Mouse (Mus musculus) heart, embryonic 12.5 days (tissue): ENCODE results near the gene St3gal6. TPM values are rescaled to one million over a fixed set of nuclear protein-coding genes. Genes with fewer than 3 reads are reported as not detected.

Experiments used
- ATAC-seq: fragments of 200-750 bp; cut with Nextera tagmentation; 2 replicates; pipeline ENCODE4 v1.8.0; 2017; ENCODE audit warnings: moderate TSS enrichment, moderate library complexity; ENCODE audit not compliant: insufficient number of reproducible peaks, low FRiP score
- H3K27ac ChIP-seq: fragments of 300-500 bp; sonication (generic); 2 replicates; pipeline ENCODE4 v1.5.1; 2016; ENCODE audit warnings: mild to moderate bottlenecking, moderate library complexity; ENCODE audit not compliant: poor library complexity, severe bottlenecking
- H3K27me3 ChIP-seq: fragments of 300-500 bp; sonication (generic); replicated peaks from 2 replicates; pipeline ENCODE4 v1.6.1; 2016; ENCODE audit warnings: mild to moderate bottlenecking, moderate library complexity
- H3K36me3 ChIP-seq: fragments of 300-500 bp; sonication (generic); 2 replicates; pipeline ENCODE4 v1.6.1; 2016; ENCODE audit warnings: mild to moderate bottlenecking, moderate library complexity
- H3K4me1 ChIP-seq: fragments of 300-500 bp; sonication (generic); replicated peaks from 2 replicates; pipeline ENCODE4 v1.6.1; 2016; ENCODE audit warnings: mild to moderate bottlenecking
- H3K4me2 ChIP-seq: fragments of 300-500 bp; sonication (generic); 2 replicates; pipeline ENCODE4 v1.6.1; 2016; ENCODE audit warnings: mild to moderate bottlenecking, moderate library complexity
- H3K4me3 ChIP-seq: fragments of 300-500 bp; sonication (generic); 2 replicates; pipeline ENCODE4 v1.5.1; 2016; ENCODE audit warnings: mild to moderate bottlenecking
- H3K9ac ChIP-seq: fragments of 300-500 bp; sonication (generic); 2 replicates; pipeline ENCODE4 v1.6.1; 2016; ENCODE audit warnings: mild to moderate bottlenecking, moderate library complexity
- H3K9me3 ChIP-seq: fragments of 300-500 bp; sonication (generic); replicated peaks from 2 replicates; pipeline ENCODE4 v1.6.1; 2016; ENCODE audit warnings: mild to moderate bottlenecking, moderate library complexity
- WGBS: fragments of 180-500 bp; shearing (Covaris S2); methylation state at CpG from one replicate; pipeline ENCODE4 v1.1.7; 2016; 5-methylcytosine and 5-hydroxymethylcytosine counted together
- polyA plus RNA-seq: library from polyadenylated mRNA; unstranded; fragments of >200 nt; fragmentation: Nextera tagmentation; extraction: Ambion mirVana; gene quantifications from 2 replicates; pipeline ENCODE4 v1.2.1, GENCODE M21; 2016

The St3gal6 gene
- polyA plus RNA-seq, 1 experiment from 2014 or later, result 18.2 TPM

- Histone ChIP-seq H3K27ac (0 out of 2 replicates have a peak overlapping the region, but pooled peaks have one; percentile 33), H3K4me1 (peaks cover 47% of the 10 kb centered on the region), H3K9ac (no peak overlapping the region), H3K9me3 (no peaks in the 10 kb centered on the region), H3K36me3 (peaks cover 44% of the 10 kb centered on the region), H3K4me3 (no peak overlapping the region), H3K27me3 (no peaks in the 10 kb centered on the region), H3K4me2 (no peak overlapping the region)
- ATAC-seq, result no peak
- 72% methylated on average over 5 of the region's 5 CpGs for WGBS
Observed at GRCm38 (mm10) chr16:58456445-58456844, 67.6 kb downstream of the St3gal6 start.

DNA sequence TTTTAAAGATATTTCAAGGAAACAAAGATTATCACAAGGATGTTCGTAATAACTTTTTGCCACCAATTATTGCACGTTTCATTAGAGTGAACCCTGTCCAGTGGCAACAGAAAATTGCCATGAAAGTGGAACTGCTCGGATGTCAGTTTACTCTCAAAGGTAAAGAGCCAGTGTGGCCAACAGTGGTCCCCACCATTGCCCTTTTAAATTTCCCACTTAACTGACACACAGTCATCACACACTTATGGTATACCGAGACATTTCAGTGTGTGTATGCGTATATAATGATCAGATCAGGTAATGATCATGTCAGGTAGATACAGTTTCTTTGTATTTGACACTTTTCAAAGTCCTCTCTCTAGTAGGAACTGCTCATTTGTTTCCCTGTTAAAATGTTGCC, 68.9 kb downstream of the St3gal6 start:
- H3K4me3 ChIP-seq, result no peak overlapping the region
- H3K27ac ChIP-seq, result no peak overlapping the region
- no peak for ATAC-seq

GRCm38 (mm10) chr16:58454617-58455016, 69.4 kb downstream of the St3gal6 start:
- WGBS, result 59% methylated on average over 8 of the region's 8 CpGs
- H3K4me3 ChIP-seq, result no peak overlapping the region
- peaks cover 52% of the 10 kb centered on the region for H3K36me3 ChIP-seq
- H3K4me2 ChIP-seq, result no peak overlapping the region
- peak overlapping the region; percentile 88 for H3K27ac ChIP-seq
- peak; percentile 56; the same call in 1 of the 2 replicates for ATAC-seq
- no peaks in the 10 kb centered on the region for H3K9me3 ChIP-seq
- H3K4me1 ChIP-seq, result peaks cover 35% of the 10 kb centered on the region
- H3K9ac ChIP-seq, result no peak overlapping the region
- no peaks in the 10 kb centered on the region for H3K27me3 ChIP-seq

More for the DNA sequence above, 68.9 kb downstream of the St3gal6 start:
- no peaks in the 10 kb centered on the region for H3K9me3 ChIP-seq
- H3K9ac ChIP-seq, result no peak overlapping the region
- H3K4me1 ChIP-seq, result peaks cover 39% of the 10 kb centered on the region
- H3K4me2 ChIP-seq, result no peak overlapping the region
- no peaks in the 10 kb centered on the region for H3K27me3 ChIP-seq
- peaks cover 47% of the 10 kb centered on the region for H3K36me3 ChIP-seq
- 78% methylated on average over 5 of the region's 5 CpGs for WGBS

- Histone ChIP-seq H3K36me3 (peaks cover 55% of the 10 kb centered on the region), H3K4me2 (no peak overlapping the region), H3K27me3 (no peaks in the 10 kb centered on the region), H3K4me3 (no peak overlapping the region), H3K4me1 (peaks cover 32% of the 10 kb centered on the region), H3K9ac (0 out of 2 replicates have a peak overlapping the region, but pooled peaks have one; percentile 7), H3K27ac (peak overlapping the region; percentile 88), H3K9me3 (no peaks in the 10 kb centered on the region)
- peak; percentile 58 for ATAC-seq
Observed at GRCm38 (mm10) chr16:58453820-58454219, 70.2 kb downstream of the St3gal6 start.

DNA sequence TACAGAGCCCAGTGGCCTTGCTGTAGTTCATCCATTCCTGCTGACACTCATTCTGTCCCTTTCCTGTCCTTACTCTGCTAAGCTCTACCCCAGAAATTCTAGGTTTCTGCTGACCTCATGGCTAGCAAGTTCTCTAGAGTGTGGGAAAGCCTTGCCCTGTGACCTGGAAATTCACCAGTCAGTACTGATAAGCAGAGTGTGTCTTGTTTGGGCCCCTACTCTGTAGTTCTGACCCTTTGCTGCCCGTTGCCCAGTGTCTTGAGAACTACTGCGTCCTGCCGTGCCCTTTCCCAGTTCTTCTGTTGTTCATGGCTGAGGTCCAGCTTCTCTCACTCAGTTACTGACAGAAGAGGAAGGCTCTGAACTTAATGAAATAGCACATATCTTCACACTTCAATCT, 70.9 kb downstream of the St3gal6 start:
- Histone ChIP-seq H3K27me3 (no peaks in the 10 kb centered on the region), H3K4me3 (no peak overlapping the region), H3K9ac (no peak overlapping the region), H3K27ac (peak overlapping the region; percentile 88), H3K36me3 (peaks cover 55% of the 10 kb centered on the region), H3K4me2 (no peak overlapping the region), H3K9me3 (no peaks in the 10 kb centered on the region), H3K4me1 (peaks cover 32% of the 10 kb centered on the region)
- WGBS, result 27% methylated on average over 3 of the region's 3 CpGs
- peak; percentile 89 for ATAC-seq

DNA sequence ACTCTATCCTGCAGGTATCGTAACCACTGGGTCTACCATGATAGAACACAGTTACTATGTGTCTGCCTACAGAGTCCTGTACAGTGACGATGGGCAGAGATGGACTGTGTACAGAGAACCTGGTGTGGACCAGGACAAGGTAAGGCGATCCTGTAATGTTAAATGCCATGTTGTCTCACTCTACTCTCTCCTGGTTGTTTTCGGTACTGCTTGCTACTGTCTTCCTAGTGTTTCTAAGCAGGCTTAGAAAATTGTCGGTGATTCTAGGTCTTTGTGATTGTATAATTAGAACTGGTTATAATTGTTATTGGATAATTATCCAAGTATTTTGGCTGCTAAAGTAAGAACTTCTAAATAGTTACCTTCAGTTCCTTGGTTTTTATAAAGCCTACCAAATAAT, 72.4 kb downstream of the St3gal6 start:
- no peak overlapping the region for H3K4me2 ChIP-seq
- 93% methylated on average over 5 of the region's 5 CpGs for WGBS
- H3K4me3 ChIP-seq, result no peak overlapping the region
- peaks cover 52% of the 10 kb centered on the region for H3K36me3 ChIP-seq
- H3K27me3 ChIP-seq, result no peaks in the 10 kb centered on the region
- peaks cover 20% of the 10 kb centered on the region for H3K4me1 ChIP-seq
- no peak for ATAC-seq
- no peak overlapping the region for H3K9ac ChIP-seq
- H3K9me3 ChIP-seq, result no peaks in the 10 kb centered on the region
- H3K27ac ChIP-seq, result no peak overlapping the region

- H3K4me1 ChIP-seq, result peaks cover 20% of the 10 kb centered on the region
Observed at GRCm38 (mm10) chr16:58450648-58451047, 73.4 kb downstream of the St3gal6 start.

GRCm38 (mm10) chr16:58449073-58449472, 75.0 kb downstream of the St3gal6 start:
- ATAC-seq, result no peak
- H3K27me3 ChIP-seq, result no peaks in the 10 kb centered on the region
- WGBS, result 85% methylated on average over 4 of the region's 4 CpGs
- peaks cover 21% of the 10 kb centered on the region for H3K4me1 ChIP-seq
- no peaks in the 10 kb centered on the region for H3K9me3 ChIP-seq
- no peak overlapping the region for H3K4me2 ChIP-seq
- H3K36me3 ChIP-seq, result peaks cover 46% of the 10 kb centered on the region
- H3K27ac ChIP-seq, result no peak overlapping the region
- H3K9ac ChIP-seq, result no peak overlapping the region
- H3K4me3 ChIP-seq, result no peak overlapping the region

More at GRCm38 (mm10) chr16:58450648-58451047, 73.4 kb downstream of the St3gal6 start:
- 44% methylated on average over 6 of the region's 6 CpGs for WGBS
- no peak overlapping the region for H3K9ac ChIP-seq
- ATAC-seq, result no peak
- peaks cover 48% of the 10 kb centered on the region for H3K36me3 ChIP-seq
- no peak overlapping the region for H3K4me2 ChIP-seq
- H3K4me3 ChIP-seq, result no peak overlapping the region
- no peaks in the 10 kb centered on the region for H3K9me3 ChIP-seq
- no peaks in the 10 kb centered on the region for H3K27me3 ChIP-seq
- no peak overlapping the region for H3K27ac ChIP-seq

DNA sequence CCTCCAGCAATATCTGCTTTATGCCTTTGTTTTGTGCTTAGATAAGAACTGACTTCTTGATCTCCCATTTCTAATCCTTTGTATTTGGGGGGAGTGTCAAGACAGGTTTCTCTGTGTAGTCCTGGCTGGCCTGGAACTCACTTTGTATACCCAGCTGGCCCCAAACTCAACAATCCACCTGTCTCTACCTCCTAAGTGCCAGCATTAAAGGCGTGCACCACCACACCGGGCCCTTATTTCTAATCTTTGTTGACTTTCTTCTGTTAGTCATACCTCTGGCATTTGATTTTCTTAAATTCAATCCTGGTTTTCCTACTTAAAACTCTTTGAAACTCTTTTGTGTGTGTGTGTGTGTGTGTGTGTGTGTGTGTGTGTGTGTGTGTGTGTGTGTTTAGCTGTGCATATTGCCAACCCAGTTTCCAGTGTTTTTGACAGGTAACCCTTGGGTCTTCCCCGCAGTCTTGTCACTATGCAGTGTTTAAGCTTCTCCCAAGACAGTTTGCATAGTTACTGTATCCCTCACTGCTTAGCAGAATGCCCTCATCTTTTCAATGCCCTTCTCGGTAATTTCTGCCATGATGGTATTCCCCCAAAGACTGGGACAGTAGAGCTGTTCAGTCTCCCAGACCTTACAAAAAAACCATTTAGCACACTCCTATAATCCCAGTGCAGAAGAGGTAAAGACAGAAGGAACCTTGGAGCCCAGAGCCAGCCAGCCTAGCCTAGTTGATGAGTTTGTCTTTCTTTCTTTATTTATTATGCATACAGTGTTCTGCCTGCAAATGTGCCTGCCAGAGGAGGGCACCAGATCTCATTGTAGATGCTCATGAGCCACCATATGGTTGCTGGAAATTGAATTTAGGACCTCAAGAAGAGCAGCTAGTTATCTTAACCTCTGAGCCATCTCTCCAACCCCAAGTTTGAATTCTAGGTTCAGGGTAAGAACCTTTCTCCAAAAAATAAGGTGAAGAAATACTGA, 77.5 kb downstream of the St3gal6 start:
- 86% methylated on average over 4 of the region's 4 CpGs for WGBS
- Histone ChIP-seq H3K27ac (no peak overlapping the region), H3K36me3 (peaks cover 40% of the 10 kb centered on the region), H3K4me3 (no peak overlapping the region), H3K4me1 (0 out of 2 replicates have a peak, but pooled peaks cover 2% of the 10 kb centered on the region), H3K9ac (no peak overlapping the region), H3K9me3 (no peaks in the 10 kb centered on the region), H3K4me2 (no peak overlapping the region), H3K27me3 (no peaks in the 10 kb centered on the region)
- ATAC-seq, result no peak

DNA sequence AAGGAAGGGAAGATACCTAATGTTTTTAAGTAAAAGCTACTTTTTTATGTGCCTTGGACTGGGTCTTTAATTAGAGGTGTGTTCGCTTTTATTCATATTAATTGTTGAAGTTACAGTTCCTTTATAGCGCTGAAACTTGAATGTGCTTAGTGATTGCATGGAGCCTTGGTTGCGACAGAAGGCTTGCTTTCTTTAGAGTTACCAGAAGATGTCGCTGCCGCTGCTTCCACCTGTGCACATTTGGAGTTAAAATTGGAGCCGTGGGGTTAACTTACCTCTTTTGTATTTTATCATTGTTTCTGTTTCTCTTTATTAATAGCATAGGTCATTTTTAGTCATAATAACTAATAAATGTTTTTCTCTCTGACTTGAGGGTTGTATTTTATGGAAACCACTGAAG, 79.3 kb downstream of the St3gal6 start:
- ATAC-seq, result no peak
- H3K9ac ChIP-seq, result no peak overlapping the region
- WGBS, result 64% methylated on average over 6 of the region's 6 CpGs
- peaks cover 31% of the 10 kb centered on the region for H3K36me3 ChIP-seq
- H3K4me3 ChIP-seq, result no peak overlapping the region
- no peak overlapping the region for H3K27ac ChIP-seq
- no peaks in the 10 kb centered on the region for H3K9me3 ChIP-seq
- 0 out of 2 replicates have a peak, but pooled peaks cover 2% of the 10 kb centered on the region for H3K4me1 ChIP-seq
- H3K4me2 ChIP-seq, result no peak overlapping the region
- H3K27me3 ChIP-seq, result no peaks in the 10 kb centered on the region

DNA sequence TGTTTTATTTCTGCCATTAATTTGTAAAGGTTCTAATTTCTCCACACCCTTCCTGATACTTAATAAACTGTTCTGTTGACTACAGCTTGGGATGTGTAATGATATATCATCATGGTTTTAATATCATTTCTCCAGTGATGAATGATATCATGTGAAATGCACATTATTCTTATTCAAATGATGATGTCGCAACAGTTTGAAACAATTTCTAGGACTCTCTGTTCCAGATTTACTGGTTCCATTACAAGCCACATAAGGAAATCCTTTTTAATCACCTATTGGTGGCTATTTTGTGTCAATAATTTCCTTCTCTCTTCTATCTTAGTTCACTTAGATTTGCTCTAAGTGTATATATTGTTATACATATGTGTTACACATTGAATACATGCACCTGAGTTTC, 91.7 kb downstream of the St3gal6 start:
- H3K27ac ChIP-seq, result no peak overlapping the region
- 90% methylated on average over 1 of the region's 1 CpGs for WGBS
- ATAC-seq, result no peak
- H3K4me2 ChIP-seq, result no peak overlapping the region
- H3K27me3 ChIP-seq, result no peaks in the 10 kb centered on the region
- no peak overlapping the region for H3K4me3 ChIP-seq
- H3K9me3 ChIP-seq, result no peaks in the 10 kb centered on the region
- H3K9ac ChIP-seq, result no peak overlapping the region
- peaks cover 26% of the 10 kb centered on the region for H3K4me1 ChIP-seq
- H3K36me3 ChIP-seq, result peaks cover 31% of the 10 kb centered on the region
